Mouse (Mus musculus) liver, postnatal 0 days (tissue): ENCODE measurements at regions not wholly inside any gene's neighbourhood (a gene's known extent, or its start where the extent isn't known, plus 50 kb on each side); places are given as distances from the start of the nearest gene placed in this dataset.

Experiments used
- ATAC-seq: fragments of 200-750 bp; cut with Nextera tagmentation; 2 replicates; pipeline ENCODE4 v1.8.0; 2017; ENCODE audit warnings: mild to moderate bottlenecking, moderate library complexity
- DNase-seq: peaks from one replicate; pipeline ENCODE4 v3.0.0-alpha.2; 2016
- H3K27ac ChIP-seq: fragments of 300-500 bp; sonication (generic); 2 replicates; pipeline ENCODE4 v1.5.1; 2014; ENCODE audit warnings: antibody characterized with exemption, moderate library complexity, mild to moderate bottlenecking, low read depth
- H3K27me3 ChIP-seq: fragments of 300-500 bp; sonication (generic); 2 replicates; pipeline ENCODE4 v1.6.1; 2014; ENCODE audit warnings: low read length, control low read depth, mixed read lengths; ENCODE audit not compliant: insufficient read depth
- H3K36me3 ChIP-seq: fragments of 300-500 bp; sonication (generic); replicated peaks from 2 replicates; pipeline ENCODE4 v1.6.1; 2014; ENCODE audit warnings: mild to moderate bottlenecking, control low read depth, low read length, moderate library complexity, mixed read lengths; ENCODE audit not compliant: insufficient read depth
- H3K4me1 ChIP-seq: fragments of 300-500 bp; sonication (generic); 2 replicates; pipeline ENCODE4 v1.6.1; 2014; ENCODE audit warnings: antibody characterized with exemption, mild to moderate bottlenecking, control low read depth; ENCODE audit not compliant: insufficient read depth
- H3K4me2 ChIP-seq: fragments of 300-500 bp; sonication (generic); 2 replicates; pipeline ENCODE4 v1.6.1; 2014; ENCODE audit warnings: low read depth, mild to moderate bottlenecking, low read length, moderate library complexity, mixed read lengths
- H3K4me3 ChIP-seq: fragments of 300-500 bp; sonication (generic); 2 replicates; pipeline ENCODE4 v1.5.1; 2014; ENCODE audit warnings: low read depth, low read length
- H3K9ac ChIP-seq: fragments of 300-500 bp; sonication (generic); replicated peaks from 2 replicates; pipeline ENCODE4 v1.6.1; 2014; ENCODE audit warnings: mild to moderate bottlenecking, moderate library complexity
- H3K9me3 ChIP-seq: fragments of 300-500 bp; sonication (generic); 2 replicates; pipeline ENCODE4 v1.6.1; 2016; ENCODE audit warnings: mild to moderate bottlenecking, control low read depth, low read length, mixed read lengths
- CTCF ChIP-seq: sonication (generic); IDR thresholded peaks from 2 replicates; pipeline ENCODE4 v1.5.1; 2016; ENCODE audit warnings: antibody characterized with exemption, low read depth
- EP300 ChIP-seq: IDR thresholded peaks from 2 replicates; pipeline ENCODE4 v1.6.1; 2016; ENCODE audit warnings: antibody characterized with exemption, low read depth, mild to moderate bottlenecking
- WGBS: fragments of 180-500 bp; shearing (Covaris S2); extraction: QIAGEN DNeasy Blood & Tissue Kit; methylation state at CpG from one replicate; pipeline ENCODE4 v1.1.7; 2014; ENCODE audit not compliant: insufficient replicate concordance; 5-methylcytosine and 5-hydroxymethylcytosine counted together

DNA sequence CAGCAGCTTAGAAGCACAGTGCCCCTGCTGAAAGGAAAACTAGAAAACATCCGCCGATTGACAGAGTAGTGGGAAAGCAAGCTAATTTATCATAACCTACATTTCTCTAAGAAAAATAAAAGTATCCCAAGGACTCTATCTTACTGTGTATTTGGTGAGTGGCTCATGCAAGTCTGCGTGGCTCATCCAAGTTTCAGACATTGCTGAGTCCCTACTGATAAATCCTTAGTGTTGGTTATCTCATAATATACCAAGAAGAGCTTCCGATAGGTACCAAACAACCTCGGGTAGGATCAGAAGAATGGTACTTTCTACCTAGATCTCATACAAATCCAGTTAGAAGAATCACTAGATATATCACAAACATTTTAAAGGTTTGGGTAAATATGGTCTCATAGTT lies 183.6 kb upstream of the Tusc1 start:
- no peaks in the 10 kb centered on the region for H3K4me1 ChIP-seq
- no peak overlapping the region for H3K4me3 ChIP-seq
- no peak overlapping the region for H3K4me2 ChIP-seq
- H3K36me3 ChIP-seq = no peaks in the 10 kb centered on the region
- DNase-seq (no peak), ATAC-seq (no peak)
- no peak overlapping the region for H3K27ac ChIP-seq
- TF ChIP-seq CTCF (no peak), EP300 (no peak)
- no peaks in the 10 kb centered on the region for H3K27me3 ChIP-seq
- WGBS = 73% methylated on average over 5 of the region's 5 CpGs
- no peaks in the 10 kb centered on the region for H3K9me3 ChIP-seq
- H3K9ac ChIP-seq = no peak overlapping the region

DNA sequence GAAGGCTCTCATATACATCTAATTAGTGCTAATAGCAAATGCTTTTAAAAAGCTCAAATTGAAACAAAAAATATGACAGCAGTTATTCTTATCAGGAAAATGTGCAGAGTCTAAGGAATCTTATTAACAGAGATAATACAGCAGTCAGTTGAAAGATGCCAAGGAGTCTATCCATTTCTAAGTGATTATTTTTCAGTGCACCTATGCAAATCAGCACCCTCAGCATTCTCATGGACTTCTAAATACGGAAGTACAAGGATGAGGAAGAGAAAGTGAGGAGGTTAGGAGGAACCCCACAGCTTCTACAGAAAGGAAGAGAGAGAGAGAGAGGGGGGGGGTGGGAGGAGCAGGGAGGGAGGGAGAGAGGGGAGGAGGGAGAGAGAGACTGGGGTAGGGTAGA lies 175.5 kb upstream of the Tusc1 start:
- ATAC-seq (no peak), DNase-seq (no peak)

GRCm38 (mm10) chr4:93496871-93497270 lies 161.6 kb upstream of the Tusc1 start:
- Histone ChIP-seq H3K27ac (no peak overlapping the region), H3K4me1 (no peaks in the 10 kb centered on the region), H3K36me3 (no peaks in the 10 kb centered on the region), H3K4me2 (no peak overlapping the region), H3K27me3 (no peaks in the 10 kb centered on the region), H3K4me3 (no peak overlapping the region), H3K9ac (no peak overlapping the region), H3K9me3 (no peaks in the 10 kb centered on the region)
- DNase-seq (no peak), ATAC-seq (no peak)
- TF ChIP-seq CTCF = peak; percentile 54
- TF ChIP-seq EP300 = no peak
- 57% methylated on average over 2 of the region's 2 CpGs for WGBS

More for the DNA sequence above, 175.5 kb upstream of the Tusc1 start:
- Histone ChIP-seq H3K4me1 (no peaks in the 10 kb centered on the region), H3K27ac (no peak overlapping the region), H3K9me3 (no peaks in the 10 kb centered on the region), H3K27me3 (no peaks in the 10 kb centered on the region), H3K36me3 (no peaks in the 10 kb centered on the region), H3K4me3 (no peak overlapping the region), H3K4me2 (no peak overlapping the region), H3K9ac (no peak overlapping the region)
- TF ChIP-seq EP300 = no peak
- no peak for TF ChIP-seq CTCF
- whole genome bisulfite sequencing = 8% methylated on average over 1 of the region's 1 CpGs

- Histone ChIP-seq H3K27ac (no peak overlapping the region), H3K4me1 (no peaks in the 10 kb centered on the region), H3K9ac (no peak overlapping the region), H3K9me3 (no peaks in the 10 kb centered on the region), H3K4me2 (no peak overlapping the region), H3K36me3 (no peaks in the 10 kb centered on the region), H3K27me3 (no peaks in the 10 kb centered on the region), H3K4me3 (no peak overlapping the region)
- WGBS = 82% methylated on average over 4 of the region's 4 CpGs
- TF ChIP-seq EP300 = no peak
- ATAC-seq (no peak), DNase-seq (no peak)
Measured at GRCm38 (mm10) chr4:93494319-93494718, 159.0 kb upstream of the Tusc1 start.

GRCm38 (mm10) chr4:93493905-93494304 lies 158.6 kb upstream of the Tusc1 start:
- Histone ChIP-seq H3K27me3 (no peaks in the 10 kb centered on the region), H3K4me2 (no peak overlapping the region), H3K27ac (no peak overlapping the region), H3K36me3 (no peaks in the 10 kb centered on the region), H3K9ac (no peak overlapping the region), H3K4me3 (no peak overlapping the region), H3K4me1 (no peaks in the 10 kb centered on the region), H3K9me3 (no peaks in the 10 kb centered on the region)
- WGBS = 48% methylated on average over 2 of the region's 2 CpGs
- ATAC-seq (no peak), DNase-seq (no peak)
- TF ChIP-seq CTCF (no peak), EP300 (no peak)

- ATAC-seq (no peak), DNase-seq (no peak)
- Histone ChIP-seq H3K27ac (no peak overlapping the region), H3K4me2 (no peak overlapping the region), H3K9me3 (no peaks in the 10 kb centered on the region), H3K9ac (no peak overlapping the region), H3K27me3 (no peaks in the 10 kb centered on the region), H3K36me3 (no peaks in the 10 kb centered on the region), H3K4me1 (no peaks in the 10 kb centered on the region), H3K4me3 (no peak overlapping the region)
- TF ChIP-seq EP300 (no peak), CTCF (no peak)
Measured at GRCm38 (mm10) chr4:93493326-93493725, 158.0 kb upstream of the Tusc1 start.

DNA sequence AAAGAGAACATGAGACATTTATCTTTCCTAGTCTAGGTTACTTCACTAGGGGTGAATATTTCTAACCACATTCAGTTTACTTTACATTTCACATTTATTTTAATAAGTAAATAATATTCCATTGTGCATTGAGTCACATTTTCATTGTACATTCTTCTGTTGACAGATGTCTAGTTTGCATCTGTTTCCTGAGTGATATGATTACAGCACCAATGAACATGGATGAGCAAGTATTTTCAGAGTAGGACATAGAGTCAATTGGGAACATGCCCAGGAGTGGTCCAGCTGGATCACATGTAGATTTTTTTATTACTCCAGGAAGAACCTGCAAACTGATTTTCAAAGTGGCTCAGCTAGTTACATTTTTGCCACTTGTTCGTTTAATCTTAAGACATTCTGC lies 153.3 kb upstream of the Tusc1 start:
- H3K27me3 ChIP-seq = no peaks in the 10 kb centered on the region
- H3K9me3 ChIP-seq = no peaks in the 10 kb centered on the region
- DNase-seq (no peak), ATAC-seq (no peak)
- no peak overlapping the region for H3K27ac ChIP-seq
- H3K4me1 ChIP-seq = no peaks in the 10 kb centered on the region
- no peaks in the 10 kb centered on the region for H3K36me3 ChIP-seq
- no peak overlapping the region for H3K4me2 ChIP-seq
- WGBS = 56% methylated on average over 1 of the region's 1 CpGs
- TF ChIP-seq CTCF (no peak), EP300 (no peak)
- no peak overlapping the region for H3K9ac ChIP-seq
- no peak overlapping the region for H3K4me3 ChIP-seq
